Mouse (Mus musculus): ENCODE results near the gene Slit3. TPM values are rescaled to one million over a fixed set of nuclear protein-coding genes. Genes with fewer than 3 reads are reported as not detected.

Gene Slit3
- total RNA-seq, 4 experiments from 2014 or later, result 40.6 to 73.5 (median 56.6) TPM

DNA sequence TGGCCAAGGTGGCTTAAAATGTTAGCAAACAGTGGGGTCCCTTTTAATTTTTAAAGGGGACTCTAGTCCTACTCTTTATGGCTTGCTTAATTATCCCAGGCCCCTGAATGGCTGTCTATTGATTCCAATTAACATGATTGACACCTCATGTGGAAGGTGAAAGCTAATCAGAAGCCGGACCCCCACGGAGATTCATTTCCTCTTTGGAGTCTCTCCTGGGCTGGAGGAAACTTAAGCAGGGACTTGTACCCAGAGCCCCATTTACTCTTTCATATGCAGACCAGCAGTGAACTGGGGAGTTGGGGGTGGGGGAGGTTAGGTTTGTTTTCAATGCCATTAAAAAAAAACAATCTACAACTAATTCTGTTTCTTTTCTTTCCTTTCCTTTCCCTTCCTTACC, 230.4 kb downstream of the Slit3 start:
- no peak for DNase-seq

DNA sequence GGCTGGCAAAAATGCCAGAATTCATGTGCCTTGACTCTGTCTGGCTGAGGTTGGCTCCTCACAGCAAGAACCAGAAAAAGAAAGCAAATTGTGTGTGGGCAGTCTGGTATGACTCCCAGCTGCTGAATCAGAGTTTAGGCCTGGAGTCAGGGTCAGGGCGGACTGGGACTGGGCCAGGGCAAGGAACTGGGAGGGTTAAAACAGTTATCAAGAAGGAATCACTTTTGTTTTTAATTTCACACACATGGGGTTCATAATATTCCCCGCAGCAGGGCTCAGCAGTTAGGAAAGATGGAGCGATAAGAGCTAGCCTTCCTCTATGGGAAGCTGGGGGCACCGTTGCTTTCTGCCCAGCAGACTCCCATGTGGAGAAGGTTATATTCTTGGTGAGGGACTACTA, 234.8 kb downstream of the Slit3 start:
- no peak for DNase-seq

DNA sequence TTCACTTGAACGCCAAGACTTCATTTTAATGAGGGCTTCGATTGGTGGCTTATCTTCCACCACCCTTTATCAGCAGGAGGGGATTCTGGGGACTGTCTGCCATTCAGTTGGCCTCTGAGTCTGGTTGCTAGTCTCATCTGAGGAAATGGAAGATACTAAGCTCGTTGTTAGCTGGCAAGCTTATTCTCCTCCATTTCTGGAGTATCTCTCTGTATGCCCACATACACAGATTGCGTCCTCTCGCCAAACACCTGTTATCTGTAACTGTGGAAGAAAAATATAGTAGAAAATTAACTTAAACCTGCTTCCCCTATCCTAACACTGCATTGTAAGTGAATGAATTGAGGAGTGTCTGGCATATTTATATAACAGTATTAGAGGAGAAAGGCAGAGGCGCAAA, 240.0 kb downstream of the Slit3 start:
- no peak for DNase-seq

DNA sequence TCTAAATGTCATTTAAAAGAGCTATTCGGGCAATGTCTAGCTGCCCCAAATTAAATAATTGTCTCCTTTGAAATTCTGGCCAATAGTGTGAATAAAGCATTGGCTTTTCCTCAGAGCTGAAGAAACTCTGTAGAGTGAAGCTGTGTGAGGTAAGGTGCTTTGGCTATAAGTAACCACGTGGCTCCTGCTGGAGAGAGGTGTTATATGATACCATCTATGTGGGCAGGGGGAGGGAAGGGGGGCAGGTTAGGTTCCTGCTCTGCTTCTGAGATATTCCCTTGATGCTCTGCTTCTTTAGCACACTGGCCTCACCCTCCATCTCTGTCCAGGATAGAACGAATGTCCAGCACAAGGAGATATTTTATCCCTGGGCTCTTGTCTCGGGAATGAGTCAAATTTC, 242.0 kb downstream of the Slit3 start:
- DNase-seq, result no peak

DNA sequence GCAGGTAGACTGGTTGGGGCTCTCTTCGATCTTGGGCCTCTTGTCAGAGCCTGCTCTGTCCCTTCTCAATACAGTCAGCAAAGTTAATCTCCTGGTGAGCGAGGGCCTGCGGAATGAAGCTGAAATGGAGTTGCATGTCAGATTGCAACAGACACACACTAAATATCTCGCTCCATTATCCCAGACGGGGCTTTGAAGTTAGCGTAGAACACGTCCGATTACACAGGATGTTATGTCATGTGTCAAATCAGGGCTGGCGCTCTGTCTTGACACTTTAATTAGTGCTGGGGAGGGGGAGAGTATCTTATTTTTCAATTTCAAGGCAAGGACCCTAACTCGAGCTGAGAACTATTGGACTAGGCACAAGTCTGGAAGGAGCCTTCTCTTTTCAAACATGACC, 243.4 kb downstream of the Slit3 start:
- DNase-seq, result no peak

DNA sequence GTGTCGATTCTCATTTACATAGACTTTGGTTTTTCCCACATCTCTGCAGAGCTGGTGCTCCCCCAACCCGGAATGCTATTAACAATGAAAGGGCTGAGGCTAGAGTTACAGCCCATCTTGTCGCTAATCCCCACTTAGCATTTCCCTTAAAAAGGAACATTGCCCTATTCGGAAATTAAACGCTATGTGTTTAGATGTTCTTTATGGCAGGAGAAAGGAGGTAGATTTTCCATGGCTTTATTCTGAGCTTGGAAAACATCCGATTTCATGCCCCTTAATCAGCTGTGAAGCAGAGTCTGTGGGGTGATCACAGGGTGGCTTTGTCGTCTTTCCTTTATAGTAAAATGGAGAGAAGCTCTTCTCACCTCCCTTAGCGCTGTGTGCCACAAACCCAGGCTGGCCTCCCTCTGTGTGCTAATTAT, 244.5 kb downstream of the Slit3 start:
- no peak for DNase-seq

DNA sequence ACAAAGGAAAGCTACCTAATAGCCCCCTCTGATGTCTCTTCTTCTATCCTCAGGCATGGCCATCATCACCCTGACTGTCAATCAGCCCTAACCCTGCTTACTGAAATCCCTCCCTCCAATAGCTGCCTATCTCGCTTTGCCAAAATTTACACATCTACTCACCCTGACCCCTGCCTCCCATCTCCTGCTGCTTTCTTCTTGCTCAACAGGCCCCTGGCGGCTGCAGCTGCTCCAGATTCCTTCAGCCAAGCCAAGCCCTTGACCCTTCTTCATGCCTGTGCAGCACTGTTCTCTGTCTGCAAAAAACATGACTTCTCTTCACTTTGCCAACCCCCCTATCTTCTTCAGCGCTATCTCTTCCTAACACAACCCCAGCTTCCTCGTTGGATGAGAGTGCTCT, 245.6 kb downstream of the Slit3 start:
- DNase-seq, result peak; percentile 65

DNA sequence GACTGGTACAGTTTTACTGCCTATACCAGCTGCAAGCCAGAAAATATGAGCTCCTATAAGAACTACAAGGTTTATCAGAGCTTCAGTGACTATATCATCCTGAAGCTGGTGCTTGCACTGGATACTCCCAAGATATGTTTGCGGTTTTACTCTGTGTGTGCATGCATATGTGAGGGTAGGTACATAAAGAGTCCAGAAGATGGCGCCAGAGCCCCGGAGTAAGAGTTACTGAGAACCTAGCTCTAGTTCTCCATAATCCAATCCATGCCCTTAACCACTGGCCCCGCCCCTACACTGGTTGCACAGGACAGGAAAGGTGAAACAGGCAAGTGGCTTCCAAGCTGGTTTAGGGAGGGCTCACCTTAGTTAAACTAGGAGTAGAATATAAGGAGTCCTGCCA, 246.2 kb downstream of the Slit3 start:
- no peak for DNase-seq

DNA sequence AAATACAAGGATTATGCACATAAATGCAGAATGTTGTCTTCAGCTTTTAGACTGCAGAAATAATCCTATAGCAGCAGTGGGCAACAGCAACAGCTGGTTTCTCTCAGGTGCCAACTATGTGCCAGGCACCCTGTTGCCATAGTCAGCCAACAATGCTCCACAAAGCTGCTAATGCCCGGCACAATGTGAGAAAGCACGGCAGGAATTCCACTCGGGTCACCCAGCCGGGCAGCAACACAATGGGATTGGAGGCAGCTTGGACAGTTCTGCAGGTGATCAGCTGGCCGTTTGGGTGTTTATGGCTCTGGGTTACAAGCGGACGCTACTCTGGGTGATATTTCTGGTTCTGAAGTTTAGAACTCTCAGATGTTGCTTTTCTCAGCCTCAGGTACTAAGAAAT, 248.9 kb downstream of the Slit3 start:
- DNase-seq, result no peak

DNA sequence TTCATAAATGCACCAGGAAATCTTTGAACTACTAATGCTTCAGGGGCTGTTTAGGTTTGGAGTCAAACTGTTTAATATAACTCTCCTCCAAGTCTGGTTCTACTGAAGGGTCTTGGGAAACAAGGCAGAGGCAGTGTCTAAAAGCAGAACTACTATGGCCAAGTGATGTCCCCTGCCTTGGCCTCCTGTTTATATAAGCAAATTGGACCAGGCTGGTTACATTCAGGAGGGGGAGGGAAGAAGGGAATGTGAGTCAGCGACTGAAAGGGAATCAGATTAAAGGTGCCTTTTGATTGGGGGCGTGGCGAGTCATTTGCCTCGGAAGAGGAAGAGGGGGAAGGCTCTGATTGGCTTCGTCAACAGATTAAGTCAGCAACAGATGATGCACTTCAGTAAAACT, 249.7 kb downstream of the Slit3 start:
- DNase-seq, result no peak

DNA sequence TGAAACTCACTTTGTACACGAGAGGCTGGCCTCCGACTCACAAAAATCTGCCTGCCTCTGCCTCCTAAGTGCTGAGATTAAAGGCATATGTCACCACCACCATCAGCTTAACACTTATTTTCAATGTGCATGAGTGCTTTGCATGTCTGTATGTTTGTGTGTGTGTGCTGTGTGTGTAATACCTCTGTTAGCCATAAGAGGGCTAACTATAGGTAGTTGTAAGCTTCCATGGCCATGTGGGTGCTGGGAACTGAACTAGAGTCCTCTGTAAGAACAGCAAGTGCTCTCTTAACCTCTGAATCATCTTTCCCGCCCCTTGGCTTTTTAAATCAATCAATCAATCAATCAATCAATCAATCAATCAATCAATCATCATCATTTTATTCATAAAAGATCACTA, 251.4 kb downstream of the Slit3 start:
- DNase-seq, result no peak

DNA sequence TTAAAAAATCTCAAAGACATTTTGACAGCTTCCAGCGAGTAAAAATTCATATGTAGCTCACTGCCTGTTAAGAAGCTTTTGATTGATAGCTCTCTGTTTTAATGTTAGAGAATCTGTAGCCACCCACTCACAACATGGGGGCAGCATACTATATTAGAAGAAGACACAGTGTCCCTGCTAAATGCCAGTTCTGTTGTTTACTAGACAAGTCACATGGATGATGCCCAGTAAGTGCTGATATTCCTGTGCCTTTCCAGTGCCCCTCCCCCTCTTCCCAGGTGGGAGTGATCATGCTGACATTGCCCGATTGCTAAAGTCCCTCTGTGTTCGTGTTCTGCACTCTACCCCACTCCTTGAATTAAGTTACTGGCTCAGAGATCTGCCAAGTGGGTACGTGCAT, 254.0 kb downstream of the Slit3 start:
- DNase-seq, result no peak

DNA sequence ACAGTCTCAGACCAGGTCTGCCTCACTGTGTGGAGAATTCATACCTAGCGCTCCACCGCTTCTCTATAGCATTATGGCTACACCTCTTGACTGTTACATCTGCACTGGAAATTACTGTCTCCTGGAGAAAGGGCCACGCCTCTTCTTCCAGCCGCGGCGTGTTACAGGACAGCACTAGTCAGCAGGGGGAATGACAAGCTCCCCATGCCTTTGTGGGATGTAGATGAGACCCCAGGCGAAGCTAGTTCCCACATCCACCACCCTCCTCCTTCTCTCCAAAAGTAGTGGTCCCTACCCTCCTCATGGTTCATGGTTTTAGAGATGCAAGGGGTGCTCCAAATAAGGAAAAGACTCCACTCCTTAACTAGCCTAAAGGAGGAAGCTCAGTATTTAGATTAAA, 257.8 kb downstream of the Slit3 start:
- DNase-seq, result no peak

DNA sequence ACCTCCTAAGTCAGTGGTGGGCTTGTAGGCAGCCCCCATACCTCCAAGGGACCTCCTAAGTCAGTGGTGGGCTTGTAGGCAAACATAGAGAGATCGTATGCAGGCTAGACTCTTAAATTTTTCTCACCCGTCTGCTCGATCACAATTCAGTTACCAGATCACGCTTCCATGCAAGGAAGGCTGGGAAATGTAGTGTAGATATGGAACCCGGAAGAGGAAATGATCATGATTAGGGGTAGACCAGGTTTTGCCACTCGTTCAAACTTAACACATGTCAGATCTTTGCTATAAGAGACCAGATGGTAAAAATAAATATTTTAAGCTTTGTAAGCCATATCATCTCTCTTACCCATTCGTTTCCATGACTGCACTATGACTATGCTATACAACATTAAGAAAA, 258.4 kb downstream of the Slit3 start:
- no peak for DNase-seq

DNA sequence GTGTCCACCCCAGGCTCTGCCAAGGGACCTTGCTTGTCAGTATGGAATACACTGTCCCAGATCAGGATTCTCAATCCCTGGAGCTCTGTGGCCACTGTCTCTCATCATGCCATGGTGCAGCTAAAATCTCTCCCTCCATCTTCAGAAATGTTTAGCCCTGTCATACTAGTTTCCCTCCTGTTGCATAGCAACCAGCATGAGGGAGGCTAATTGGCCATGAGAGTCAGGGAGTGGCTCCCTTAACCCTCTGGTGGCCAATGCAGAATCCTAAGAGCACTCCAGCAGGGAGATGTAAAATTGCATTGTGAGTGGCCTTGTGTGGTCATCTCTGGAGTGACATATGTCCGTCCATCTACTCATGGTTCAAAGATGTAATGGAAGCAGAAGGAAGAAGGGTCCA, 259.7 kb downstream of the Slit3 start:
- DNase-seq, result no peak

DNA sequence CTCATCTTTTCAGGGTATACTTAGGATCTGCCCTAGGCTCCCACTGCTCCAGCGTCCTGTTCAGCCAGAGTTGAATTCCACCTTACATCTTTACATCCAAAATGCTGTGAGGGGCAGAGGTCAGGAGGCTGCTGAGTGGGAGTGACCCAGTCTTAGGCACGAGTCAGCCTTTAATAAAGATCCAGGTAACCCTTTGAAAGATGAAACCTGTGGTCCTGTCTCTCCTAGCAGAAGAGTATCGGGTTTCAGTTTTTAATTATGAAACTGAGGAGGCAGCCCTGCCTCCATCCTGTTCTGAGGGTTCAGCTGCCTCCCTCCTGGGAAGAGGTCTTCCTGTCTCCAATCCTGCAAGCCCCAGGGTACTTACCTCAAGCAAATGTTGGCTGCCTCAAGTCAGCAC, 264.4 kb downstream of the Slit3 start:
- DNase-seq, result no peak

DNA sequence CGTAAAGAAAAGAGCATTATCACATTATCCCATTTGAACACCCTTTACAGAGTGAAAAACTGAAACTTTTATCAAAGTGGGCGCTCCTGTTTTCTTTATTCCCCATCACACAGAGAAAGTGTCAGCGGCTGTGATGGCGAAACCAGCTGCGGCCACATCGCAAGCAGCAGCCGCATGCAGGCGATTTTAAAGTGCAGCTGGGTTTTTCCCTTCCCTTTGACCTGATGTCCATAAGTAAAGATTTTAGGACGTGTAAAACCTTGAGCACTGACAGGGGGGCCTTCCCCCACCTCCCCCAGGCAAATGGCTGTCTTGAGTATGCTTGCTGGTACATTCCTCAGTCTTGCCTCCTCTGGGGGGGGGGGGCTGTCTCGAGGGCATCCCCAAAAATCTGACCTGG, 266.8 kb downstream of the Slit3 start:
- no peak for DNase-seq

DNA sequence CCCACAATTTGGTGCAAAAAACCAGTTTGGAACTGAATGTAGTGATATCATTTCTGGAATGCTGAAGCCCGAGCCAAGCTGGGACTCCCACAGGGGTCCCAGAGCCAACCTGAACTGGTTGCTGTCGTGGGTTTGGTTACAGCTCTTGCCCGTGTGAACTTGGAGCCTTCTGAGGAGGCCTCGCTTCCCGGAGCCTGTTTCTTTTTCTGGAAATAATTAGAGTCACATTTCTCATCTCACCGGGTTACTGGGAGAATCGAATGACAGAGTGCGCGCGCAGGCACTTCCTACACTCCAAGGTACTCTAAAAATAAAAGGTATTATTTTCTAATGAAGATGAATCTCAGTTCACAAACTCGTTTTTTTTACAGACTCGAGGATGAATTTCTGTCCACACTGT, 267.4 kb downstream of the Slit3 start:
- no peak for DNase-seq

DNA sequence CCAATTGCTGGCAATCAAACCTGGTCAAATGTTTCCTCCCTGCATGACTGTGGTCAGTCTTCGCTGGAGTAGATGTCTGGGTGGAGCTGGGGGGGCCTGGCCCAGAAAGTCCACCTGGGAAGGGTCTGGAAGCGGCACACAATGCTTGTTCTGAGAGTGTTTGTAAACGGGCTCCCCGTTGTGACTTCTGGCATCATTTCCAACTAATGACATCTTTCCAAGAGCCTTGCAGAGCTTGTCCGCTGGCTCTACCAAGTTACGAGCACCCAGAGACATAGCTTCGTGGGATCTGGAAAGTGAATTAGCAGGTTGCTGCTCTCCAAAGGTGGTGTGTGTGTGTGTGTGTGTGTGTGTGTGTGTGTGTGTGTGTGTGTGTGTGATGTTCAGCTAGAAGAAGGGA, 268.3 kb downstream of the Slit3 start:
- no peak for DNase-seq

DNA sequence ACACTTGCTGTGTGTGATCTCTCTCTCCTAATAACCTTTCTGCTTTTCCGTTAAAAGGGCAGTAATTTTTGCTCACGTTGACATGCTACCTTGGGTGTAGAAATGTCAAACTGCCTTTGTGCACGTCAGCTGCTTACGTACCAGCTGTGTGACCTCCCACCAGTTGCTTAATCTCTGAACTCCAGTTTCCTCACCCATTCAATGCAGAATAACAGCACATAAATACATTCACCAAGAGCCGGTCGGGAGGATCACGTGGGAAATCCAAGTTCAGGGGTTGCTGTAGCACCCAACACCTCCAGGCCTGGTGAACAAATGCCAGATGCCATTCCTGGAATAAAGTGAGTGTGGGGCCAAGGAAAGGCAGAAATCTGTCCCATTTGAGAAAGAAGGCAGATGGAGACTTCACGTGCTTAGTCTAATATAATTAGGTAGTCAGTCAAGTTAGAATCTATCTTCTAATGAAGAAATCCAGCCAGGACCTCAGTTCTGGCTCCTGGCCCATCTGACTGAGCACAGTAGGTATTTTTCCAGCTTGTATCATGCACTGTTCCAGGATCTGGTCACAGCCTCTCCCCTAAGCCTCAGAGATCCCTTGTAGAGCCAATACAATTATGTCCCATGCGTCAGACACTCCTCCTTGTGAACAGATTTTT, 268.9 kb downstream of the Slit3 start:
- DNase-seq, result peak; percentile 21

DNA sequence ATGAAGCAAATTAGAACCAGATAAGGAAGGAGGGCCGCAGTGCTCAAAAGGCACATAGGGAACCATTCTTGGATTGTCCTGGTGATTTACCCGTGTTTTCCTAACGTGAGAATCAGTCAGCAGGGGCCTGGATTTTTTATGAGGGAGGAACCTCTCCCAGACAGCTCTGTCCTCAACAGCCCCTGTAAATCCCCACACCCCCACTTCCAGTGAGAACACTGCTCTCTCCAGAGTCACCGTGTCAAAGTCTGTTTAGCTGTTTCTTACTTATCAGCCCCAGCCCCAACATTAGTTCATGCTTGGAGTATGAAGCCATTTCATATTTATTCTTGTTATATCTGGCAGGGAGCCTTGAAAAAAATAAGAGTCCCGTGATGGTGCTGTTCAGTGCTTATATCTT, 272.8 kb downstream of the Slit3 start:
- no peak for DNase-seq

DNA sequence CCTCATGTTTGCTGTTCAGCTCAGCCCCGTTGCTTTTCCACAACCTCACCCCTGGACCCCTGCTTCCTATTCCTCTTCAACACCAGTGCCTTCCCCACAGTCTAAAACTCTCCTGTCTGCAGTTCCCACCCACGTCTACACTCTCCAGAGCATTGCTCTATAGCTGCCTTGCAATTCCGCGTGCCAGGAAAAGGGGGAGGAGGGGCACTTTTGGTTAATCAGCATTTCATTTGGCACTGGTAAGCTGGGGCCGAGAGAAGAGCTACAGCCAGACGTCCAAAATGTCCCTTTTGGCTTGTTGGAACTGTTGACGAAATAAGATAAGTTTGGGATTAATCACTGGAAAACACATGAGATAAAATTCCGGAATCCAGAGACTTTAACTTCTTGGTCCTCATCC, 274.4 kb downstream of the Slit3 start:
- DNase-seq, result no peak

DNA sequence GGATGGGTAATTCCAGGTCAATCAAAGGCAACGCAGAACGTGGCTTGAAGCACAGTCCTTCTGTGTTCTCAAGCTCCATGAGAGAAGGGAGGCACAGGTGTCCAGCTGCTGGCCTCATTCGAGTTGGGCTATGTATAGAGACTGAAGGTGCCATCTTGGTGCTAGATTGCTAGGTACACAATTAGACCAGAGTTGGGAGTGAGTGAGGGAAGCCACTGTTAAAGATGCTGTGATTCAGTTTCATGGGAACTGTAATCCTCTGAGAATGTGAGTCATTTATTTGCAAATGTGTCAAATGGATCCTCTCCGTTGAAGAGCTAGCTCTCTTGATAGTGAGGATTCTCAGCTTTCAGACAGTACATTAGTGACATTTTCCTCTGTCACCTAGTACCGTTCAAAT, 277.3 kb downstream of the Slit3 start:
- DNase-seq, result no peak

DNA sequence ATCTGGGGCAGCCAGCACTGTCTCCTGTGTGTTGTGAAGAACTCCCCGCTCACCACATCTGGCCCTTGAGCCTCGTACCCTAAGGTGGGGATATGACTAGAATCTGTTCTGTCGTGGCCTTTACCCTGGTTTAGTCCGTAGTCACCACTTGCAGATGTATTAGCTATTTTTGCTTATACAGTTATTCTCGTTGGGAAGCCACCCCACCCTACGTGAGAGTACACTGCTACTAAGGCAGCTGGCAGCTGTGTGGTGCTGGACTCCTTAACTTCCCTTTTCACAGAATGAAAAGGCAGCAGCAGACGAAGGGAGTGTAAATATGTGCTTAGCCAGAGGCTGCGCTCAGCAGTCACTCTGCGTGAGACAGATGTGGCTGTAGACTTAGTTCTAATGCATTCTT, 282.5 kb downstream of the Slit3 start:
- no peak for DNase-seq

DNA sequence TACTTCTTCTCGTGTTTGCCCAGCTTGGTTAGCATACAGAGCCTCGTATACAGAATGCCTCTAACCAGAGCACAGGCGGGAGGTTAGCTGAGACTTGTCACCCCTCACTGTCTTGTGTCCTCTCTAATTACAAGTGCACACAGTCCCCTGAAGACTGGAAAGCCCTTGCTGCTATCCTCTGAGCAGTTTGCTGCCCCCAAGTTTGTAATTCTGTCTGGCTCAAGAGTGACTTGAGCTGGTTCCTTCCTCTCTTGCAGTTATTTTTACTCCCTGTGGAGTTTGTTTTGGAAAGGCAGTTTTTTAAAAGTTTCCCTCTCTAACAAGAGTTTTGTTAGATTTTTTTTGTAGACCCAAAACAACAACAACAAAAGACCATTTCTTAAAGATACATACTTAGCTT, 285.0 kb downstream of the Slit3 start:
- no peak for DNase-seq
